Mouse (Mus musculus): Measurements from ENCODE around the gene Nudt15. TPM values are rescaled to one million over a fixed set of nuclear protein-coding genes. Genes with fewer than 3 reads are reported as not detected.

Nudt15 gene
- polyA plus RNA-seq, 1 experiment from 2014 or later: 4.5 TPM

Other genes with a start within 250 kb of the Nudt15 start
- gene Rb1, start 222.4 kb downstream of the Nudt15 start, polyA plus RNA-seq (2015; fragmentation: Nextera tagmentation; extraction: Ambion mirVana): 22.9 and 26.0 TPM in 2 replicates
- 866 and 945 TPM in 2 replicates for gene Itm2b, start 163.0 kb downstream of the Nudt15 start, polyA plus RNA-seq (2015; fragmentation: Nextera tagmentation; extraction: Ambion mirVana)
- gene Med4, start 38.2 kb downstream of the Nudt15 start, polyA plus RNA-seq (2015; fragmentation: Nextera tagmentation; extraction: Ambion mirVana): 70.9 TPM in 2 replicates
- 101 and 117 TPM in 2 replicates for gene Sucla2, start 22.9 kb downstream of the Nudt15 start, polyA plus RNA-seq (2015; fragmentation: Nextera tagmentation; extraction: Ambion mirVana)
- not detected in 2 replicates for gene Gm21750, start 113.0 kb upstream of the Nudt15 start, polyA plus RNA-seq (2015; fragmentation: Nextera tagmentation; extraction: Ambion mirVana)

Measured in stomach, embryonic 15.5 days (tissue).